Mouse (Mus musculus) liver, embryonic 14.5 days (tissue): ENCODE data around the gene Hagh. TPM values are rescaled to one million over a fixed set of nuclear protein-coding genes. Genes with fewer than 3 reads are reported as not detected.

ENCODE experiments used
- ATAC-seq: fragments of 200-750 bp; cut with Nextera tagmentation; 2 replicates; pipeline ENCODE4 v1.8.0; 2017; ENCODE audit warnings: moderate number of reproducible peaks, mild to moderate bottlenecking, moderate library complexity; ENCODE audit not compliant: insufficient read depth
- DNase-seq, 3 experiments: peaks; one replicate each; pipeline ENCODE4 v3.0.0-alpha.2; 2012 to 2013; ENCODE audit warnings: low read depth in 3 of 3, low spot score in 3 of 3
- H3K27ac ChIP-seq: fragments of 300-500 bp; sonication (generic); 2 replicates; pipeline ENCODE4 v1.5.1; 2014; ENCODE audit warnings: moderate library complexity, mild to moderate bottlenecking, control low read depth, inconsistent platforms
- H3K27me3 ChIP-seq: fragments of 300-500 bp; sonication (generic); 2 replicates; pipeline ENCODE4 v1.6.1; 2014; ENCODE audit warnings: mild to moderate bottlenecking, low read length, moderate library complexity; ENCODE audit not compliant: control insufficient read depth, insufficient read depth
- H3K36me3 ChIP-seq: fragments of 300-500 bp; sonication (generic); replicated peaks from 2 replicates; pipeline ENCODE4 v1.6.1; 2014; ENCODE audit warnings: low read depth; ENCODE audit not compliant: control insufficient read depth, insufficient read depth
- H3K4me1 ChIP-seq, 2 experiments: fragments of 200-500 bp in 1 of 2; fragments of 300-500 bp in 1 of 2; sonication (generic) in 1 of 2; replicated peaks; 2 replicates each; pipeline ENCODE4 v1.6.1; 2012 to 2014; ENCODE audit warnings: antibody characterized with exemption in 1 of 2, inconsistent platforms in 1 of 2, low read length in 1 of 2; ENCODE audit not compliant: control insufficient read depth in 2 of 2, insufficient read depth in 2 of 2
- H3K4me2 ChIP-seq: fragments of 300-500 bp; sonication (generic); 2 replicates; pipeline ENCODE4 v1.6.1; 2014; ENCODE audit warnings: low read depth, mild to moderate bottlenecking, control low read depth, moderate library complexity
- H3K4me3 ChIP-seq, 2 experiments: fragments of 200-500 bp in 1 of 2; fragments of 300-500 bp in 1 of 2; sonication (generic) in 1 of 2; 2 replicates each; pipeline ENCODE4 v1.5.1; 2012 to 2014; ENCODE audit warnings: low read depth in 2 of 2, low read length in 2 of 2, mild to moderate bottlenecking in 2 of 2, control low read depth in 1 of 2, inconsistent platforms in 1 of 2, moderate library complexity in 1 of 2; ENCODE audit not compliant: insufficient read depth in 1 of 2
- H3K9ac ChIP-seq: fragments of 300-500 bp; sonication (generic); replicated peaks from 2 replicates; pipeline ENCODE4 v1.6.1; 2014; ENCODE audit warnings: mild to moderate bottlenecking, control low read depth, moderate library complexity
- H3K9me3 ChIP-seq: fragments of 300-500 bp; sonication (generic); 2 replicates; pipeline ENCODE4 v1.6.1; 2016; ENCODE audit warnings: low read length, mixed read lengths; ENCODE audit not compliant: control insufficient read depth
- CTCF ChIP-seq: IDR thresholded peaks from 2 replicates; pipeline ENCODE4 v1.5.1; 2016; ENCODE audit warnings: antibody characterized with exemption, low read depth, control low read depth
- EP300 ChIP-seq: IDR thresholded peaks from 2 replicates; pipeline ENCODE4 v1.6.1; 2016; ENCODE audit warnings: antibody characterized with exemption, low read depth
- WGBS: fragments of 180-500 bp; shearing (Covaris S2); extraction: QIAGEN DNeasy Blood & Tissue Kit; methylation state at CpG from one replicate; pipeline ENCODE4 v1.1.7; 2014; ENCODE audit not compliant: insufficient replicate concordance; 5-methylcytosine and 5-hydroxymethylcytosine counted together
- polyA plus RNA-seq, 2 experiments: library from polyadenylated mRNA; depleted of rRNA in 1 of 2; stranded (reverse) in 1 of 2; unstranded in 1 of 2; fragments of >200 nt; fragmentation: Nextera tagmentation in 1 of 2; extraction: Ambion mirVana in 1 of 2; gene quantifications; 2 replicates each; pipeline versions ENCODE4 v1.2.1 to v1.2.3; 2012 to 2014

Hagh gene
- polyA plus RNA-seq, 2 experiments: 65.9 to 109 TPM

DNA sequence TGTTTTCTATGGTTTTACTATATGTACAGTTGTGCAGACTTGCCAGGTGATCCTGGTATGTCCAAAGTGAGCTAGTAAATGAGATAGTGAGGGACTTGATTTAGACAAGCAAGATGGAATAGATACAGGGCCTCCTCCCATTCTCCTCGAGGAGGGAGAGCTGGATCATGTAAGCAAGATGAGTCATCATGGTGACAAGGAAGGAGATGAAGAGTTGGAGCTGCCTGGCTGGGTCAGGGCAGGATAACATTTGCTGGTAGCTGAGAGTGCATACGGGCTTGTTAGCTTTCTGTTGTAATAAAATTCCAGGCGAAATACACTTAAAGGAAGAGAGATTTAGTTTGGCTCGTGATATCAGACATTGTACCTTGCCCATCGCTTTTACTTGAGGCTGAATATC, 398 bp downstream of the Hagh start:
- H3K4me3 ChIP-seq: no peak overlapping the region
- no peak for DNase-seq
- no peaks in the 10 kb centered on the region for H3K36me3 ChIP-seq
- ATAC-seq: no peak
- no peaks in the 10 kb centered on the region for H3K9me3 ChIP-seq
- 36% methylated on average over 5 of the region's 5 CpGs for WGBS
- no peak overlapping the region for H3K9ac ChIP-seq
- no peaks in the 10 kb centered on the region; the same call in 1 of the 2 replicates for H3K27me3 ChIP-seq
- TF ChIP-seq EP300 (no peak), CTCF (no peak)
- no peak overlapping the region for H3K27ac ChIP-seq
- no peak overlapping the region for H3K4me2 ChIP-seq
- no peaks in the 10 kb centered on the region for H3K4me1 ChIP-seq

DNA sequence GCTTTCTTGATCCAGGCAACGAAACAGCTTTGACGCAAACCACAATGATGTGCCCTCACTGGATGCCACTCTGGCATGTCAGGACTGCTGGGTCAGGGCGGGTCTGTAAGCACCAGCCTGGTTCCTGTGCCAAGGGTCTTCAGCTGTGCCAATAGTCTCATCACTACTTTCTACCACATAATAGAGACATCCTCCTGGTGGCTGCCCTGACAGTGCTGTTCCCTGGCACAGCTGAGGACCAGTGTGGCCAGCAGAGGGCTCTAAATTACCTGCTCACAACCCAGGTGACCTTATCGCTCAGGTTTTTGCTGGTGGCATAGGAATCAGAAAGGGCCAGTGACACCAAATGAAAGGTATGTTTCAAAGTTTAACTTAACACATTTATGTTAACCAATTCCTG, 1.2 kb downstream of the Hagh start:
- H3K27ac ChIP-seq: no peak overlapping the region
- DNase-seq (no peak), ATAC-seq (no peak)
- peak; percentile 90 for TF ChIP-seq CTCF
- no peak for TF ChIP-seq EP300
- no peak overlapping the region for H3K4me2 ChIP-seq
- no peak overlapping the region for H3K4me3 ChIP-seq
- H3K9me3 ChIP-seq: no peaks in the 10 kb centered on the region
- H3K27me3 ChIP-seq: no peaks in the 10 kb centered on the region; the same call in 1 of the 2 replicates
- H3K36me3 ChIP-seq: no peaks in the 10 kb centered on the region
- WGBS: 53% methylated on average over 4 of the region's 4 CpGs
- H3K4me1 ChIP-seq: no peaks in the 10 kb centered on the region
- H3K9ac ChIP-seq: no peak overlapping the region

GRCm38 (mm10) chr17:24842631-24843030, 2.7 kb downstream of the Hagh start:
- TF ChIP-seq CTCF (peak; percentile 75), EP300 (no peak)
- Histone ChIP-seq H3K36me3 (no peaks in the 10 kb centered on the region; the same call in 1 of the 2 replicates), H3K9ac (no peak overlapping the region; the same call in 1 of the 2 replicates), H3K27ac (no peak overlapping the region), H3K4me2 (no peak overlapping the region), H3K9me3 (no peaks in the 10 kb centered on the region), H3K4me1 (peaks cover 7 to 8% of the 10 kb centered on the region in 2 experiments), H3K27me3 (no peaks in the 10 kb centered on the region; the same call in 1 of the 2 replicates), H3K4me3 (no peak overlapping the region)
- ATAC-seq: peak; percentile 53; the same call in 1 of the 2 replicates
- 46% methylated on average over 2 of the region's 2 CpGs for WGBS
- no peak for DNase-seq

GRCm38 (mm10) chr17:24844525-24844924, 4.6 kb downstream of the Hagh start:
- H3K36me3 ChIP-seq: no peaks in the 10 kb centered on the region; the same call in 1 of the 2 replicates
- DNase-seq: no peak
- H3K4me3 ChIP-seq: no peak overlapping the region
- ATAC-seq: no peak
- 57% methylated on average over 9 of the region's 9 CpGs for WGBS
- H3K27ac ChIP-seq: no peak overlapping the region
- no peak overlapping the region for H3K9ac ChIP-seq
- peaks cover 9 to 11% of the 10 kb centered on the region in 2 experiments for H3K4me1 ChIP-seq
- no peaks in the 10 kb centered on the region; the same call in 1 of the 2 replicates for H3K27me3 ChIP-seq
- TF ChIP-seq EP300 (no peak), CTCF (no peak)
- H3K4me2 ChIP-seq: no peak overlapping the region
- H3K9me3 ChIP-seq: no peaks in the 10 kb centered on the region

DNA sequence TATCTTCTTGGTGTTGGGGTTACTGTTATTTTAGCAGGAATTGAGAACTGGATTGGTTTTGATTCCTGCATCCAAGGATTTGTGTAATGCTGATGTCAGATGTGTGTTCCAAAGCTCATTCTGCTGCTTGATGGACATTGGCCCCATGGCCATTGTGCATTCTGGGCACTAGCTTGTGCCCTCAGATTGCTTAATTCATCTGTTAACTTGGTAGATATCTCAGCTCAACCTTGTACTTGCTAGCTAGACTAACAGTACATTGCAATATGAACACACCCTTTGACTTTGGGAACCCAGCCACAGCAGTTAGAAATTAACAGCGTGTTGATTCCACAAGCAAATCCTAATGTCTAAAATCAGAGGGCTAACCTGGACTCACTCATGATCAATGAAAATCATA, 7.4 kb downstream of the Hagh start:
- WGBS: 86% methylated on average over 1 of the region's 1 CpGs
- peak overlapping the region; percentile 35 for H3K9ac ChIP-seq
- H3K36me3 ChIP-seq: no peaks in the 10 kb centered on the region; the same call in 1 of the 2 replicates
- DNase-seq (no peak), ATAC-seq (no peak)
- TF ChIP-seq CTCF: no peak
- no peak for TF ChIP-seq EP300
- no peaks in the 10 kb centered on the region for H3K9me3 ChIP-seq
- peaks cover 18 to 21% of the 10 kb centered on the region in 2 experiments for H3K4me1 ChIP-seq
- peak overlapping the region; percentile 89 for H3K4me2 ChIP-seq
- no peaks in the 10 kb centered on the region for H3K27me3 ChIP-seq
- H3K4me3 ChIP-seq: peak overlapping the region; percentile 1 to 41; a peak in 3 of 4 replicates
- peak overlapping the region; percentile 69 for H3K27ac ChIP-seq
